Mouse (Mus musculus) CD4-positive, CD25-positive, alpha-beta regulatory T cell (primary cell): ENCODE results near the gene 4930432M17Rik. TPM values are rescaled to one million over a fixed set of nuclear protein-coding genes. Genes with fewer than 3 reads are reported as not detected.

Experiments used
- polyA plus RNA-seq: library from polyadenylated mRNA; unstranded; fragments of 100-300 nt; shearing (Covaris generic); gene quantifications from one replicate; pipeline ENCODE4 v1.2.1, GENCODE M21; 2017

The 4930432M17Rik gene
- polyA plus RNA-seq, result not detected

GRCm38 (mm10) chr3:121670462-121670861 lies at the start of gene 4930432M17Rik:
TSS of gene 4930432M17Rik (plus strand) at chr3:121670762.

GRCm38 (mm10) chr3:121722971-121723844 lies 52.6 kb downstream of the 4930432M17Rik start, which contains the start of gene F3:
TSS of gene F3 (plus strand) at chr3:121723537.

Other genes with a start within 250 kb of the 4930432M17Rik start
- gene Cnn3, start 244.3 kb upstream of the 4930432M17Rik start, polyA plus RNA-seq, result 34.5 TPM
- not detected for gene Slc44a3, start 138.4 kb upstream of the 4930432M17Rik start, polyA plus RNA-seq
- not detected for gene F3, start 52.8 kb downstream of the 4930432M17Rik start, polyA plus RNA-seq
- gene Abcd3, start 144.5 kb downstream of the 4930432M17Rik start, polyA plus RNA-seq, result 17.9 TPM